ENCODE assay signal across 26 mouse cellular contexts in the genomic region with DNA sequence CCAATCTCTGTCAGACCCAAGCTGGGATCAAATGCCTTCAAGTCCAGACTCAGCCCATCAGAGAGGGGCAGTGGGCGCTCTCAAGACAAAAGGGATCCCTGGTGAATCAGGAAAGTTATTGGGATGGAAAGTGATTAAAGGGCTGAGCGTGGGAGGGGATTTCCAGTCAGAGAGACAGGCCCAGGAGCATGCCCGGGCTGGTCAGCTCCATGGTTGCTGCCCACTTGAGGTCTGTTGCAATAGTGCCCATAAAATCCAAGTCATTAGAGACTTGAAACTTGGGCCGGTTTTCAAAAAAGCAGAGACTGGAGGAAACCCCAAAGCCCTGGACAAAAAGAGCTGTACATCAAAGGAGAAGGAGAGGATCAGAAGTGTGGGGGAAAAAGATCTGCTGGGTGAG. TPM values are rescaled to one million over a fixed set of nuclear protein-coding genes. Genes with fewer than 3 reads are reported as not detected.
DNase-seq lines count a peak whose midpoint lies in the region; ATAC-seq lines count a peak whose summit lies in the region.
"Had no signal": no experiment of that assay in that cellular context is flagged by ENCODE, and none has a peak within 500 bp of the region (broad histone marks: within the 10 kb centered on the region; RNA-seq: fewer than 3 reads in every experiment).

No protein-coding gene starts in this region.

- H3K36me3 ChIP-seq in forebrain, embryonic 10.5 days (replicated peaks): no peaks in the 10 kb centered on the region
- no peaks in the 10 kb centered on the region for H3K36me3 ChIP-seq in forebrain, embryonic 13.5 days (ENCODE audit: poor library complexity, severe bottlenecking)
- H3K36me3 ChIP-seq: heart, embryonic 13.5 days; hindbrain, embryonic 15.5 days; intestine, embryonic 15.5 days; limb, embryonic 12.5 days; liver, embryonic 12.5 days; midbrain, embryonic 15.5 days; neural tube, embryonic 15.5 days had no signal

- no peak overlapping the region for H3K4me2 ChIP-seq in forebrain, embryonic 13.5 days
- H3K4me2 ChIP-seq: heart, embryonic 13.5 days; hindbrain, embryonic 15.5 days; intestine, embryonic 15.5 days; limb, embryonic 12.5 days; liver, embryonic 12.5 days; lung, embryonic 14.5 days; midbrain, embryonic 15.5 days; neural tube, embryonic 15.5 days had no signal

- no peaks in the 10 kb centered on the region for H3K9me3 ChIP-seq in forebrain, embryonic 10.5 days
- H3K9me3 ChIP-seq in forebrain, embryonic 13.5 days (replicated peaks): no peaks in the 10 kb centered on the region
- H3K9me3 ChIP-seq: heart, embryonic 13.5 days; hindbrain, embryonic 15.5 days; intestine, embryonic 15.5 days; limb, embryonic 12.5 days; liver, embryonic 12.5 days; midbrain, embryonic 15.5 days; neural tube, embryonic 15.5 days had no signal

- peaks cover 21% of the 10 kb centered on the region for H3K27me3 ChIP-seq in forebrain, embryonic 10.5 days (ENCODE audit: poor library complexity, severe bottlenecking)
- no peaks in the 10 kb centered on the region for H3K27me3 ChIP-seq in forebrain, embryonic 13.5 days
- H3K27me3 ChIP-seq: heart, embryonic 13.5 days; hindbrain, embryonic 15.5 days; intestine, embryonic 15.5 days; limb, embryonic 12.5 days; neural tube, embryonic 15.5 days had no signal

- whole genome bisulfite sequencing in forebrain, embryonic 10.5 days: 46% methylated on average over 4 of the region's 4 CpGs
- 28% methylated on average over 4 of the region's 4 CpGs for WGBS in forebrain, embryonic 13.5 days

- H3K4me3 ChIP-seq in forebrain, embryonic 10.5 days: no peak overlapping the region
- no peak overlapping the region for H3K4me3 ChIP-seq in forebrain, embryonic 13.5 days
- H3K4me3 ChIP-seq: heart, embryonic 13.5 days; hindbrain, embryonic 15.5 days; intestine, embryonic 15.5 days; limb, embryonic 12.5 days; liver, embryonic 12.5 days; midbrain, embryonic 15.5 days; neural tube, embryonic 15.5 days had no signal

- H3K9ac ChIP-seq in forebrain, embryonic 13.5 days: no peak overlapping the region
- H3K9ac ChIP-seq: heart, embryonic 13.5 days; hindbrain, embryonic 15.5 days; intestine, embryonic 15.5 days; limb, embryonic 12.5 days; liver, embryonic 12.5 days; lung, embryonic 14.5 days; midbrain, embryonic 15.5 days; neural tube, embryonic 15.5 days had no signal

- no peak for ATAC-seq in forebrain, embryonic 13.5 days
- ATAC-seq: forebrain, embryonic 14.5 days; intestine, embryonic 15.5 days; liver, embryonic 12.5 days; midbrain, embryonic 15.5 days had no signal

- DNase-seq in forebrain, embryonic 10.5 days (ENCODE audit: extremely low spot score, low spot score): no peak
- DNase-seq in 3T3-L1 (ENCODE audit: low read depth, low spot score) (peak; percentile 64), NIH3T3 (ENCODE audit: low read depth) (peak; percentile 73)
- DNase-seq in fat pad, adult 2 months (ENCODE audit: extremely low read depth, low read depth, low spot score): peak; percentile 97
- no peak for DNase-seq in B cell, adult 2 months
- no peak for DNase-seq in spleen, postnatal 4 days (ENCODE audit: low spot score in 2 of 2)
- DNase-seq in thymus, adult 18-20 months: no peak
- DNase-seq: cerebellum, adult 9-10 months; gastrocnemius, postnatal 10 days; heart, adult 18-20 months; heart, postnatal 36 days; kidney, postnatal 14 days; layer of hippocampus, adult 9-11 months; lung, embryonic 14.5 days; lung, postnatal 36 days; right cerebral cortex, postnatal 14 days; thymus, postnatal 36 days had no signal

- H3K4me1 ChIP-seq in forebrain, embryonic 10.5 days: peaks cover 21% of the 10 kb centered on the region
- H3K4me1 ChIP-seq in forebrain, embryonic 13.5 days: no peaks in the 10 kb centered on the region
- H3K4me1 ChIP-seq: hindbrain, embryonic 15.5 days; intestine, embryonic 15.5 days; liver, embryonic 12.5 days; midbrain, embryonic 15.5 days; neural tube, embryonic 15.5 days had no signal

- 0 out of 2 replicates have a peak overlapping the region, but pooled peaks have one; percentile 6 for H3K27ac ChIP-seq in forebrain, embryonic 10.5 days
- H3K27ac ChIP-seq in forebrain, embryonic 13.5 days: no peak overlapping the region
- H3K27ac ChIP-seq: heart, embryonic 13.5 days; hindbrain, embryonic 15.5 days; intestine, embryonic 15.5 days; limb, embryonic 12.5 days; liver, embryonic 12.5 days; midbrain, embryonic 15.5 days; neural tube, embryonic 15.5 days had no signal

RNA-seq across cellular contexts. Expression of a gene that starts 6.2 kb away (rescaled TPM):
- 20.2 and 21.4 TPM in 2 replicates for polyA plus RNA-seq in forebrain, embryonic 10.5 days (2016; fragmentation: Nextera tagmentation; extraction: Ambion mirVana)
- 12.1 TPM in 2 replicates for polyA plus RNA-seq in forebrain, embryonic 13.5 days (2015; fragmentation: Nextera tagmentation; extraction: Ambion mirVana)

RNA-seq across cellular contexts. Expression of a gene that starts 19.5 kb away (rescaled TPM):
- polyA plus RNA-seq in forebrain, embryonic 10.5 days (2016; fragmentation: Nextera tagmentation; extraction: Ambion mirVana): 0.55 and 1.3 TPM in 2 replicates
- polyA plus RNA-seq in forebrain, embryonic 13.5 days (2015; fragmentation: Nextera tagmentation; extraction: Ambion mirVana): 0.37 and 1.1 TPM in 2 replicates

RNA-seq across cellular contexts. Expression of a gene that starts 39.8 kb away (rescaled TPM):
- polyA plus RNA-seq in forebrain, embryonic 10.5 days (2016; fragmentation: Nextera tagmentation; extraction: Ambion mirVana): 41.9 and 42.0 TPM in 2 replicates
- polyA plus RNA-seq in forebrain, embryonic 13.5 days (2015; fragmentation: Nextera tagmentation; extraction: Ambion mirVana): 19.8 and 21.7 TPM in 2 replicates

RNA-seq across cellular contexts. Expression of a gene that starts 58.7 kb away (rescaled TPM):
- 3.1 and 3.7 TPM in 2 replicates for polyA plus RNA-seq in forebrain, embryonic 10.5 days (2016; fragmentation: Nextera tagmentation; extraction: Ambion mirVana)
- polyA plus RNA-seq in forebrain, embryonic 13.5 days (2015; fragmentation: Nextera tagmentation; extraction: Ambion mirVana): 0.11 and 0.36 TPM in 2 replicates

Comparison
In these comparisons a context has a peak if more than half of its experiments do, and no peak if none do; other contexts are left out.
1. DNase-seq: peak in 3T3-L1 (single experiment), NIH3T3 (single experiment) and fat pad, adult 2 months (single experiment); none in forebrain, embryonic 10.5 days (single experiment), B cell, adult 2 months (0 of 2), spleen, postnatal 4 days (0 of 2) and thymus, adult 18-20 months (0 of 2).